Mouse (Mus musculus) MEL (cell line): ENCODE data around the gene G0s2. TPM values are rescaled to one million over a fixed set of nuclear protein-coding genes. Genes with fewer than 3 reads are reported as not detected.

Experiments
- DNase-seq: peaks from one replicate; pipeline ENCODE4 v3.0.0; 2011; ENCODE audit warnings: low read depth, low spot score
- H3K27ac ChIP-seq: 2 replicates; pipeline ENCODE4 v1.5.1; 2012; ENCODE audit warnings: low read depth, mild to moderate bottlenecking, control low read depth, low read length, moderate library complexity; ENCODE audit not compliant: control insufficient read depth
- H3K27me3 ChIP-seq, 2 experiments: fragments of 150-350 bp in 1 of 2; sonication (generic) in 1 of 2; 2 replicates each; pipeline ENCODE4 v1.6.1; 2012; ENCODE audit warnings: low read length in 2 of 2, mild to moderate bottlenecking in 2 of 2, improper control_type of control experiment in 1 of 2, moderate library complexity in 1 of 2; ENCODE audit not compliant: insufficient read depth in 2 of 2, control insufficient read depth in 1 of 2
- H3K36me3 ChIP-seq, 2 experiments: 2 replicates each; pipeline ENCODE4 v1.6.1; 2012 to 2014; ENCODE audit warnings: low read length in 2 of 2, improper control_type of control experiment in 1 of 2, inconsistent platforms in 1 of 2, mild to moderate bottlenecking in 1 of 2; ENCODE audit not compliant: insufficient read depth in 2 of 2, control insufficient read depth in 1 of 2
- H3K4me1 ChIP-seq, 2 experiments: fragments of 150-350 bp in 1 of 2; sonication (generic) in 1 of 2; 2 replicates each; pipeline ENCODE4 v1.6.1; 2012; ENCODE audit warnings: low read length in 2 of 2, improper control_type of control experiment in 1 of 2, mild to moderate bottlenecking in 1 of 2; ENCODE audit not compliant: insufficient read depth in 2 of 2, control insufficient read depth in 1 of 2
- H3K4me3 ChIP-seq, 2 experiments: fragments of 150-350 bp in 1 of 2; sonication (generic) in 1 of 2; 2 replicates each; pipeline ENCODE4 v1.5.1; 2012; ENCODE audit warnings: low read depth in 2 of 2, low read length in 2 of 2, mild to moderate bottlenecking in 2 of 2, moderate library complexity in 2 of 2, control low read depth in 1 of 2, improper control_type of control experiment in 1 of 2; ENCODE audit not compliant: control insufficient read depth in 1 of 2, insufficient read depth in 1 of 2
- H3K79me2 ChIP-seq: 2 replicates; pipeline ENCODE4 v1.6.1; 2012; ENCODE audit warnings: mild to moderate bottlenecking, low read length, moderate library complexity; ENCODE audit not compliant: control insufficient read depth, poor library complexity, insufficient read depth
- H3K9ac ChIP-seq: 2 replicates; pipeline ENCODE4 v1.6.1; 2012; ENCODE audit warnings: low read depth, mild to moderate bottlenecking, control low read depth, low read length, moderate library complexity; ENCODE audit not compliant: control insufficient read depth, poor library complexity, severe bottlenecking
- H3K9me3 ChIP-seq: fragments of 150-350 bp; sonication (generic); replicated peaks from 2 replicates; pipeline ENCODE4 v1.6.1; 2012; ENCODE audit warnings: mild to moderate bottlenecking, low read length, improper control_type of control experiment, moderate library complexity; ENCODE audit not compliant: insufficient read depth
- BHLHE40 ChIP-seq: IDR thresholded peaks from 2 replicates; pipeline ENCODE4 v1.6.1; 2012; ENCODE audit warnings: low read depth, mild to moderate bottlenecking, inconsistent platforms, low read length, improper control_type of control experiment, borderline replicate concordance
- CHD2 ChIP-seq: IDR thresholded peaks from 2 replicates; pipeline ENCODE4 v1.6.1; 2011; ENCODE audit warnings: low read length, improper control_type of control experiment
- CTCF ChIP-seq, 3 experiments: IDR thresholded peaks in 2 of 3; conservative IDR thresholded peaks in 1 of 3; 2 replicates each; pipeline ENCODE4 v1.5.1; 2011 to 2012; ENCODE audit warnings: low read length in 3 of 3, low read depth in 2 of 3, mild to moderate bottlenecking in 2 of 3, improper control_type of control experiment in 1 of 3, inconsistent platforms in 1 of 3, mixed read lengths in 1 of 3, moderate library complexity in 1 of 3; ENCODE audit not compliant: control insufficient read depth in 1 of 3, insufficient read depth in 1 of 3, poor library complexity in 1 of 3, severe bottlenecking in 1 of 3
- E2F4 ChIP-seq: IDR thresholded peaks from 2 replicates; pipeline ENCODE4 v1.6.1; 2011; ENCODE audit warnings: low read depth, low read length, improper control_type of control experiment, borderline replicate concordance
- EP300 ChIP-seq, 2 experiments: IDR thresholded peaks; 2 replicates each; pipeline ENCODE4 v1.6.1; 2011; ENCODE audit warnings: improper control_type of control experiment in 2 of 2, low read length in 2 of 2, low read depth in 1 of 2, mild to moderate bottlenecking in 1 of 2
- GATA1 ChIP-seq: IDR thresholded peaks from 2 replicates; pipeline ENCODE4 v1.6.1; 2011; ENCODE audit warnings: low read depth, low read length, improper control_type of control experiment
- JUND ChIP-seq: IDR thresholded peaks from 2 replicates; pipeline ENCODE4 v1.6.1; 2011; ENCODE audit warnings: low read depth, mild to moderate bottlenecking, improper control_type of control experiment, low read length
- MAFK ChIP-seq: IDR thresholded peaks from 2 replicates; pipeline ENCODE4 v1.6.1; 2011; ENCODE audit warnings: low read depth, mild to moderate bottlenecking, low read length, improper control_type of control experiment, borderline replicate concordance
- MAX ChIP-seq: IDR thresholded peaks from 2 replicates; pipeline ENCODE4 v1.6.1; 2011; ENCODE audit warnings: low read length, improper control_type of control experiment
- MEF2A ChIP-seq: IDR thresholded peaks from 2 replicates; pipeline ENCODE4 v1.6.1; 2014; ENCODE audit warnings: low read depth, mild to moderate bottlenecking, inconsistent platforms, low read length, improper control_type of control experiment; ENCODE audit not compliant: poor library complexity, insufficient replicate concordance, severe bottlenecking; ENCODE audit errors: extremely low read depth
- MYB ChIP-seq: IDR thresholded peaks from 2 replicates; pipeline ENCODE4 v1.6.1; 2011; ENCODE audit warnings: mild to moderate bottlenecking, low read depth, low read length, improper control_type of control experiment
- NELFE ChIP-seq: IDR thresholded peaks from 2 replicates; pipeline ENCODE4 v1.6.1; 2011; ENCODE audit warnings: low read depth, low read length, improper control_type of control experiment
- NRF1 ChIP-seq: IDR thresholded peaks from 2 replicates; pipeline ENCODE4 v1.6.1; 2014; ENCODE audit warnings: low read depth, mild to moderate bottlenecking, inconsistent platforms, low read length, improper control_type of control experiment, moderate library complexity; ENCODE audit not compliant: poor library complexity, insufficient read depth, severe bottlenecking
- POLR2A ChIP-seq, 2 experiments: IDR thresholded peaks; 2 replicates each; pipeline ENCODE4 v1.6.1; 2011 to 2012; ENCODE audit warnings: low read length in 2 of 2, mild to moderate bottlenecking in 2 of 2, control low read depth in 1 of 2, improper control_type of control experiment in 1 of 2, low read depth in 1 of 2, moderate library complexity in 1 of 2; ENCODE audit not compliant: control insufficient read depth in 1 of 2, insufficient read depth in 1 of 2, poor library complexity in 1 of 2
- POLR2AphosphoS2 ChIP-seq: IDR thresholded peaks from 2 replicates; pipeline ENCODE4 v1.6.1; 2011; ENCODE audit warnings: low read length, improper control_type of control experiment
- RAD21 ChIP-seq: IDR thresholded peaks from 2 replicates; pipeline ENCODE4 v1.6.1; 2011; ENCODE audit warnings: mild to moderate bottlenecking, low read depth, low read length, improper control_type of control experiment
- SIN3A ChIP-seq: IDR thresholded peaks from 2 replicates; pipeline ENCODE4 v1.6.1; 2012; ENCODE audit warnings: low read length, improper control_type of control experiment, inconsistent platforms
- SMC3 ChIP-seq: IDR thresholded peaks from 2 replicates; pipeline ENCODE4 v1.6.1; 2011; ENCODE audit warnings: low read depth, low read length, improper control_type of control experiment
- TBP ChIP-seq: IDR thresholded peaks from 2 replicates; pipeline ENCODE4 v1.8.0; 2011; ENCODE audit warnings: low read depth, low read length, improper control_type of control experiment
- TCF12 ChIP-seq: IDR thresholded peaks from 2 replicates; pipeline ENCODE4 v1.6.1; 2014; ENCODE audit warnings: low read depth, mild to moderate bottlenecking, inconsistent platforms, low read length, improper control_type of control experiment, moderate library complexity
- USF2 ChIP-seq, 2 experiments: IDR thresholded peaks; 2 replicates each; pipeline ENCODE4 v1.6.1; 2011 to 2012; ENCODE audit warnings: improper control_type of control experiment in 2 of 2, low read length in 2 of 2, borderline replicate concordance in 1 of 2, inconsistent platforms in 1 of 2, low read depth in 1 of 2, mild to moderate bottlenecking in 1 of 2; ENCODE audit not compliant: insufficient read depth in 1 of 2
- ZC3H11A ChIP-seq: IDR thresholded peaks from 2 replicates; pipeline ENCODE4 v1.6.1; 2012; ENCODE audit warnings: low read depth, mild to moderate bottlenecking, inconsistent platforms, low read length, improper control_type of control experiment
- ZKSCAN1 ChIP-seq: IDR thresholded peaks from 2 replicates; pipeline ENCODE4 v1.6.1; 2012; ENCODE audit warnings: low read depth, mild to moderate bottlenecking, inconsistent platforms, low read length, improper control_type of control experiment, moderate library complexity
- ZMIZ1 ChIP-seq: IDR thresholded peaks from 2 replicates; pipeline ENCODE4 v1.6.1; 2012; ENCODE audit warnings: low read depth, mild to moderate bottlenecking, inconsistent platforms, low read length, improper control_type of control experiment, moderate library complexity
- ZNF384 ChIP-seq: IDR thresholded peaks from 2 replicates; pipeline ENCODE4 v1.6.1; 2012; ENCODE audit warnings: low read depth, mild to moderate bottlenecking, inconsistent platforms, low read length, improper control_type of control experiment
- polyA plus RNA-seq, 2 experiments: library from polyadenylated mRNA; stranded (reverse) in 1 of 2; unstranded in 1 of 2; fragments of >175 nt in 1 of 2; fragments of >200 nt in 1 of 2; gene quantifications; 2 replicates each; pipeline versions ENCODE4 v1.2.1 to v1.2.4; 2012; ENCODE audit warnings: low replicate concordance in 2 of 2, low read depth in 1 of 2; ENCODE audit not compliant: insufficient read length in 2 of 2, insufficient read depth in 1 of 2, missing spikeins in 1 of 2
- total RNA-seq: library from RNA; depleted of rRNA; stranded (reverse); fragments of 300-350 nt; gene quantifications from 2 replicates; pipeline ENCODE4 v1.2.3, GENCODE M21; 2012

The G0s2 gene
- total and polyA plus RNA-seq, 3 experiments, result not detected

- TF ChIP-seq NRF1, result no peak
- TF ChIP-seq POLR2AphosphoS2, result no peak
- no peak for TF ChIP-seq ZC3H11A
- TF ChIP-seq MYB, result no peak
- TF ChIP-seq E2F4, result no peak
- TF ChIP-seq USF2 (IDR thresholded peaks at IDR 0.05; ENCODE audit: borderline replicate concordance in 1 of 2, insufficient read depth in 1 of 2, low read depth in 1 of 2, low read length in 2 of 2), result no peak
- TF ChIP-seq SIN3A, result no peak
- no peak for TF ChIP-seq CHD2
- no peak for TF ChIP-seq MEF2A
- no peak for TF ChIP-seq TBP
- no peak for TF ChIP-seq ZNF384
- no peak for TF ChIP-seq EP300 (IDR thresholded peaks at IDR 0.05; ENCODE audit: low read depth in 1 of 2, low read length in 2 of 2)
- no peak for TF ChIP-seq GATA1
- TF ChIP-seq BHLHE40, result no peak
- TF ChIP-seq POLR2A (IDR thresholded peaks at IDR 0.05; ENCODE audit: control insufficient read depth in 1 of 2, insufficient read depth in 1 of 2, low read depth in 1 of 2, low read length in 2 of 2, poor library complexity in 1 of 2), result no peak
- no peak for TF ChIP-seq NELFE
- TF ChIP-seq MAX, result no peak
- no peak for TF ChIP-seq RAD21
- no peak for TF ChIP-seq ZMIZ1
- TF ChIP-seq CTCF (IDR thresholded peaks at IDR 0.05 in 2 of 3, conservative IDR thresholded peaks at IDR 0.05 in 1 of 3; ENCODE audit: control insufficient read depth in 1 of 3, insufficient read depth in 1 of 3, low read depth in 2 of 3, low read length in 3 of 3, poor library complexity in 1 of 3, severe bottlenecking in 1 of 3), result no peak
- TF ChIP-seq, all 39 proteins: peak for 0
- DNase-seq, result no peak
- H3K4me1 ChIP-seq, result no peaks in the 10 kb centered on the region
Observed at GRCm38 (mm10) chr1:193293039-193293438, 20.0 kb upstream of the G0s2 start.

GRCm38 (mm10) chr1:193290686-193291085 lies 17.7 kb upstream of the G0s2 start:
- no peaks in the 10 kb centered on the region; a peak in 1 of 4 replicates for H3K27me3 ChIP-seq

More at GRCm38 (mm10) chr1:193293039-193293438, 20.0 kb upstream of the G0s2 start:
- H3K27ac ChIP-seq, result no peak overlapping the region
- H3K79me2 ChIP-seq, result no peaks in the 10 kb centered on the region
- H3K27me3 ChIP-seq, result no peaks in the 10 kb centered on the region; a peak in 1 of 4 replicates
- no peaks in the 10 kb centered on the region for H3K9me3 ChIP-seq
- no peak overlapping the region for H3K4me3 ChIP-seq
- no peak overlapping the region for H3K9ac ChIP-seq
- no peaks in the 10 kb centered on the region for H3K36me3 ChIP-seq

More at GRCm38 (mm10) chr1:193290686-193291085, 17.7 kb upstream of the G0s2 start:
- DNase-seq, result no peak
- Histone ChIP-seq H3K9ac (no peak overlapping the region), H3K9me3 (no peaks in the 10 kb centered on the region), H3K4me3 (no peak overlapping the region), H3K27ac (no peak overlapping the region)
- TF ChIP-seq ZKSCAN1, result no peak
- no peak for TF ChIP-seq JUND
- TF ChIP-seq USF2 (IDR thresholded peaks at IDR 0.05; ENCODE audit: borderline replicate concordance in 1 of 2, insufficient read depth in 1 of 2, low read depth in 1 of 2, low read length in 2 of 2), result no peak
- TF ChIP-seq CHD2, result no peak
- TF ChIP-seq POLR2A (IDR thresholded peaks at IDR 0.05; ENCODE audit: control insufficient read depth in 1 of 2, insufficient read depth in 1 of 2, low read depth in 1 of 2, low read length in 2 of 2, poor library complexity in 1 of 2), result no peak
- TF ChIP-seq MAFK, result no peak
- no peak for TF ChIP-seq NELFE
- no peak for TF ChIP-seq POLR2AphosphoS2
- no peak for TF ChIP-seq SMC3
- TF ChIP-seq TCF12, result no peak
- TF ChIP-seq SIN3A, result no peak
- TF ChIP-seq, all 39 proteins: peak for 0
- H3K36me3 ChIP-seq, result no peaks in the 10 kb centered on the region
- H3K4me1 ChIP-seq, result no peaks in the 10 kb centered on the region
- no peaks in the 10 kb centered on the region for H3K79me2 ChIP-seq
